Mouse (Mus musculus) mammary gland, adult 2 months (tissue): ENCODE data around the gene Osr1. TPM values are rescaled to one million over a fixed set of nuclear protein-coding genes. Genes with fewer than 3 reads are reported as not detected.

Experiments
- polyA plus RNA-seq: library from polyadenylated mRNA; depleted of rRNA; stranded (reverse); fragments of >200 nt; gene quantifications from 2 replicates; pipeline ENCODE4 v1.2.3, GENCODE M21; 2012; ENCODE audit warnings: low replicate concordance; rRNA removed

Osr1 gene
- polyA plus RNA-seq = 48.8 and 72.0 TPM in 2 replicates

DNA sequence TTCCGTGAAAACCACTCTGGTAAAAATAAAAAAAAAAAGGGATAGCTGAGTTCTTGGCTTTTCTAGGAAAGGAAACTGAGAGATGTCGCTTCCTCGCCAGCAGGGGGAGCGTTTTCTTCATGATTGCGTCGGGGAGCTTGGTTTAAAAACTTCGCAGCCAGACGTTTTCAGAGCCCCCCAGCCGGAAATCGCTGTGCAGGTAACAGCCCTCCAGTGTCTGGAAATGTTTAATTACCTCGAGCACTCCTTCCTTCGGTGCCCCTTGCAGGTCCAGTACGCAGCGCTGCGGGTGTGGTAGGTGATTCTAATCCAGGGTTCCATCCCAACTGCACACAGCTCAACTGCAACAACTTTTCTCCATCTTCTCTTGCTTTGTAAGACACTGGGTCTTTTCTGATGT, at the start of gene Osr1:
Osr1 (plus strand) TSS at position 146 of the 400 bp plus-strand sequence.

